Mouse (Mus musculus): ENCODE data around the gene Vmn1r213. TPM values are rescaled to one million over a fixed set of nuclear protein-coding genes. Genes with fewer than 3 reads are reported as not detected.

The Vmn1r213 gene
- polyA plus RNA-seq, 1 experiment from 2014 or later: not detected

Other genes starting within 250 kb of the Vmn1r213 start
- not detected in 2 replicates for gene Vmn1r208, start 230.3 kb upstream of the Vmn1r213 start, polyA plus RNA-seq (2014; fragmentation: Nextera tagmentation; extraction: Ambion mirVana)
- not detected in 2 replicates for gene Vmn1r209, start 198.0 kb upstream of the Vmn1r213 start, polyA plus RNA-seq (2014; fragmentation: Nextera tagmentation; extraction: Ambion mirVana)
- not detected in 2 replicates for gene Vmn1r210, start 176.3 kb upstream of the Vmn1r213 start, polyA plus RNA-seq (2014; fragmentation: Nextera tagmentation; extraction: Ambion mirVana)
- not detected in 2 replicates for gene Vmn1r211, start 150.1 kb upstream of the Vmn1r213 start, polyA plus RNA-seq (2014; fragmentation: Nextera tagmentation; extraction: Ambion mirVana)
- not detected in 2 replicates for gene Vmn1r212, start 123.5 kb upstream of the Vmn1r213 start, polyA plus RNA-seq (2014; fragmentation: Nextera tagmentation; extraction: Ambion mirVana)
- not detected in 2 replicates for gene Vmn1r214, start 22.8 kb downstream of the Vmn1r213 start, polyA plus RNA-seq (2014; fragmentation: Nextera tagmentation; extraction: Ambion mirVana)
- not detected in 2 replicates for gene Vmn1r215, start 60.4 kb downstream of the Vmn1r213 start, polyA plus RNA-seq (2014; fragmentation: Nextera tagmentation; extraction: Ambion mirVana)
- not detected in 2 replicates for gene Vmn1r217, start 110.6 kb downstream of the Vmn1r213 start, polyA plus RNA-seq (2014; fragmentation: Nextera tagmentation; extraction: Ambion mirVana)
- gene Vmn1r218, start 125.5 kb downstream of the Vmn1r213 start, polyA plus RNA-seq (2014; fragmentation: Nextera tagmentation; extraction: Ambion mirVana): not detected in 2 replicates
- not detected in 2 replicates for gene Vmn1r219, start 151.7 kb downstream of the Vmn1r213 start, polyA plus RNA-seq (2014; fragmentation: Nextera tagmentation; extraction: Ambion mirVana)
- gene Vmn1r220, start 180.3 kb downstream of the Vmn1r213 start, polyA plus RNA-seq (2014; fragmentation: Nextera tagmentation; extraction: Ambion mirVana): not detected in 2 replicates
- gene Vmn1r221, start 206.5 kb downstream of the Vmn1r213 start, polyA plus RNA-seq (2014; fragmentation: Nextera tagmentation; extraction: Ambion mirVana): not detected in 2 replicates
- gene Vmn1r222, start 228.3 kb downstream of the Vmn1r213 start, polyA plus RNA-seq (2014; fragmentation: Nextera tagmentation; extraction: Ambion mirVana): not detected in 2 replicates
- not detected in 2 replicates for gene Vmn1r223, start 239.5 kb downstream of the Vmn1r213 start, polyA plus RNA-seq (2014; fragmentation: Nextera tagmentation; extraction: Ambion mirVana)

Data from neural tube, embryonic 14.5 days (tissue).